Mouse (Mus musculus) NIH3T3 (cell line): ENCODE results near the gene Auts2.
"Not testable (repeated sequence)": the region's sequence is repeated elsewhere in the genome, so short reads cannot be mapped to it uniquely, and the experiment has no call there.

Experiments
- DNase-seq: peaks from one replicate; pipeline ENCODE4 v3.0.0-alpha.2; 2012; ENCODE audit warnings: low read depth

The Auts2 gene

DNA sequence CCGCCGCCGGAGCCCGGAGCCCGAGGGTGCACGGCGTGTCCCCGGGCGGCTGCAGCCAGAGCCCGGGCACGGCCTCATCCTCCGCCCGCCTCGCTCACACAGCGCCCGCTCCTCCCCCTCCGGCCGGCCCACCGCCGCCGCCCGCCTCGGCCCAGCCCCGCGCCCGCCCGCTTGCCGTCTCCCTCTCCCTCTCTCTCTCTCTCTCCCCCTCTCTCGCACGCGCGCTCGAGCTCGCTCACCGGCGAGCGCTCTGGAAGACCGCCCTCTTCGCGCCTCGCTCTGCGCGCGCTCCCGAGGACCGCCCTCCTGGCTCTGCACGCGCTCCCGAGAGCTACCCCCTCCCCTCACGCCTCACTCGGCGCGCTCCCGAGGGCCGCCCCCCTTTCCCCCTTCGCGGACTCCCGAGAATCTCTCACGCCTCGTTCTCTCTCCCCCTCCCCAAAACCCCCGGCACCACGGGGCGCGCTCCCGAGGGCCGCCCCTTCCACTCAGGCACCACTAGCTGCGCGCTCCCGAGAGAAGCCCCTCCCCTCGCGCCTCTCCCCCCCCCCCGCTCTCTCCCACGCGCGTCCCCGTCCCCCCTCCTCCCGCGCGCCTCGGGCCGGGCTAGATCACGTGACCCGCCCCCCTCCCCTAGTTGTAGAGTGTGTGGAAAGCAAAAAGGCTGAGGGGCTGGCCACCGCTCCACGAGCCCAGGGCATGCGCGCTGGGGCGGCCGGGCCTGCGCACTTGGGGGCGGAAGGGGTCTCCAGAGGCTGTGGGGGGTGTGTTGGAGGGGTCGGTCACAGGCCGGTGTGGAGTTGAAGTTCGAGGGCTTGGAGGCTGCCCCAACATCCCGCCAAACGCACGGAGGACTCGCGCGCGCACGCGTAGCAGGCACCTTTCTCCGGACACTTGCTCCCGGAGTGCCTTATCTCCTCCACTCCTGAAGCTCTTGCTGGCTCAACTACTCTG is at the start of gene Auts2:
Gene Auts2 (minus strand): TSS at position 227 of the 954 bp plus-strand sequence.
- DNase-seq: peak; percentile 47

DNA sequence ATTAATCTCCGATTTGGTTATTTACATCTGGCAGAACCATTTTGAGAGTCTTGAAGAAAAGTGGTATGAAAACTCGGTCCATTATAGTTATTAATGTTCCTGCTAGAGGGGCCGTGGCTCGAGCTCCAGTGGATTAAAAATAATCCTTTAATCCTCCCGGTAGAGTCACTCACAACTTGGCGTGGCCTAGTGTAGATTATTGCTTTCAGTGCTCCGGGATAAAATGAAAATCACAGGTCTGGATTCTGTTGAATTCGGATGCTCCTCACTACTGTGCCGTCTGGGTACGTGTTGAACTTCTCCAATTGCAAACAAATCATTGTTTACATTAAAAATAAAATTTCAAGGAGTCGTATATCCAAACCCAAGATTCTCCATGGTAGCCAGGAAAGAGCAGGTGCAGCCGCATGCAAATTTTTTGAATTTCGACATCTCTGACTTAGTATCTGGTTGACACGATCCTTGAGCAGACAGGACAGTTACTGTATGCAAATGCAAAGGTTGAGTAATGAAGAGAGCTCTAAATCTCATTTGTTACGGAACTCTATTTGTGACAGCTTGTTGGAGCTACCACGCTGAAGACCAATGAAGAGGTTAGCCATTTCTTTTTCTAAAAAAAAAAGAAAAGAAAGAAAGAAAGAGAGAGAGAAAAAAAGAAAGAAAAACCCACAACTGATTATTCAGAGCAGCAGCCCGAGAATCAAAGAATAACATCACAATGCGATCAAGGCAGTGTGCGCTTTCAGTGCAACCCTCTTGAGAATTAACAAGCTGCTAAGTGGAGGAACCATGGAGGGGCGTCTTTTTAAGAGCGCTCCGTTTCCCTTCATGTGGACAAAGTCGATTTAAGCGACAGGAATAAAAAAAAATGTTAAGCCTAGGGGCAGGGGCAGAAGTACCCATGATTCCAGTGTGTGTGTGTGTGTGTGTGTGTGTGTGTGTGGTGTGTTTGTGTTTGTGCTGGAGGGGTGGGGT is 48.9 kb upstream of the Auts2 start:
- DNase-seq: no peak

DNA sequence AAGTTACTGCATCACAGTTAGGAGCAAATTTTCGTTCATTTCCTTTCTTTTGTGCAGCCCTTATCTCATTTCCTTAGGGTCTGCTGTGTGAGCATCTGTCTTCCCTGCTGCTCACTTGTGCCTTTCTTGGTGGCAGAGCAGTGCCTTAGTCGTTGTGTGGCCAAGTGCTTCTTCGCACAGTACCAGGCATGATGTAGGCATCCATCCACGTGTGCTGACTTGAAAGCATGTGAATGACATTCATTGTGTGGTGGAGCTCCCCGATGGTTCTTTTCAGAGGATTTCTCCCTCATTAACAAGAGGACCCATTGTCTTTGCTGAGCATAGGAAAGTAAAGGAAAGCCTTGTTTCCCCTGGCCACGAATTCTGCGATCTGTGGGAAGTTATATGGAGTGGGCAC is 36.6 kb upstream of the Auts2 start:
- no peak for DNase-seq

DNA sequence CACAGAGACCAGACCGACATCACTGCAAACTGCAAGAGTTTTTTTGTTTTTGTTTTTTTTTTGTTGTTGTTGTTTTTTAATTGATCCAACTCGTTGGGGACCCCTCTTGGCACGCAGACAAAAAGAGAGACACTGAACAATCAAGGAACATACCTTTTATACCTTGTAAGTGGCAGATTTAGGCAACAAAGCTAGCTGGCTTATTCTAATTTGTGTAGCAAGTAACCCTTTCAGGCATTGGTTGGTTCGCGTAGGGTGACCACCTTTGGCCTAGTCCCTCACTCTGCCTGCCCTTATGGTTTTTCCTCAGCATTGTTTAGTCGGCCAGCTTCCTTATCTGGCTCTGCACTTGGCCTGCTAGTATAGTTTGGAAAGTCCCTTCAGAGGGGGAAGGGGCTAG is 17.6 kb upstream of the Auts2 start:
- not testable (repeated sequence) for DNase-seq

GRCm38 (mm10) chr5:132545761-132546160 is 2.6 kb upstream of the Auts2 start:
- no peak for DNase-seq

- no peak for DNase-seq
Measured at GRCm38 (mm10) chr5:132544176-132544995, 1.2 kb upstream of the Auts2 start.

GRCm38 (mm10) chr5:132542381-132543020 is 643 bp downstream of the Auts2 start:
- no peak for DNase-seq

GRCm38 (mm10) chr5:132541951-132542350 is 1.2 kb downstream of the Auts2 start:
- DNase-seq: no peak

DNA sequence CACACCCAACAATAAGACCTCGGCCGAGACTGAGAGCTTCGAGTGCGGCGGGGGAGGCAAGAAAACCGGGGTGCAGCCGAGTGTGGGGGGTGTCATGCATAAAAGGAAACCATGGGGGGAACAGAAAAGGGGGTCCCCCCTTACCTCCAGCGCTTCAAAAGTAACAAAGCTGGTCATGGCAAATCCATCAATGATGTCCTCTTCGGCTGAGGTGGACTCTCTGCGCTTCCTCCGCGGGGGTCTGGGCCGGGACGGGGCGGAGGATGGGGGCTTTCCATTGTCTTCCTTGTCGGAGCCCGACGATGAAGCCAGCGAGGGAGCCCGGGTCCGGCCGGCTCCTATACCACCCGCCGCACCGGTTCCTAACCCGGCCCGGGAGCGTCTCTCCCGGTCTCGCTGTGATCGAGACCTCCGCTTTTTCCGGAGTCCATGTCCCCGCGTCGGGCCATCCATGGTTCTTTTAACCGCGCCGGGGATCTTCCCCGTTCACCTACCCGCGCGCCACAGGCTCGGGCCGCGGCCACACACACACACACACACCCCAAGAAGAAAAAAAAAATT is 1.7 kb downstream of the Auts2 start:
- peak; percentile 4 for DNase-seq

DNA sequence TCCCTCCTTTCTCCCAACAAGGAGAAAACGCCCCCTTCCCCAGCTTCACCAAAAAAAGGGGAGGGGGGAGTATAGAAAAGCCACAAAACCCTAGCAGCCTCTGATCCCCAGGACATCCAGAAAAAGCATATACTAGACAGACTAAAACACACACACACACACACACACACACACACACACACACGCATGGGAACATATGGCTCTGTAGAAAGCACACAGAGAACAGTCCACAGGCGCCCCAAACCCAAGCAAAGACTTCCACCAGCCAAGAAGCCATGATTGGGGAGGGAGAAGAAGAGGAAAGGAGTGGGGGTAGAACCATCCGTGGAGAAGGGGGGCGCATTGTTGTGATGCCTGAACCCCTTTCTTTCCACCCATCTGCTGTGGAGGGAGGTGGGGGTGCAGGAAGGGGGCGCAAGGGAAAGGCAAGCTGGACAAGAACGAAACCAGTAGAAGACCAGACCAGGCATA is 2.3 kb downstream of the Auts2 start:
- DNase-seq: no peak

- no peak for DNase-seq
Measured at GRCm38 (mm10) chr5:132537475-132537874, 5.7 kb downstream of the Auts2 start.

DNA sequence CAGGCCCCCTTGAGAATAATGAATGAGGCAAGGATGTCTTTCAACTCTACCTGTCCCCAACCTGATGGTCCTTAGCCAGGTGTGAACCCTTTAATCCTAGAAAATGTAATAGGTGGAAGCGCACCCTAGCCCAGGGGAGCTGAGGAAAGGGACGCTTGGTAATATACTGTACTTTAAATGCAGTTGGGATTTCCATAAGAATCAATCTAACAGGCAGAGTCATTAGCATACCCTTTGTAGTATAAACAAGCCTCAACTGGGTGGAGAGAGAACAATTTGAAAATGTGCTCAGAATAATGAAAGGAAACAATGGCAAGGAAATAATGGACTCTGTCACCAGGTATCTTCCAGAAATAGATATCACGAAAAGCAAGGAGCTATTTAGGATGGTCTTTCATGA is 16.7 kb downstream of the Auts2 start:
- DNase-seq: no peak

DNA sequence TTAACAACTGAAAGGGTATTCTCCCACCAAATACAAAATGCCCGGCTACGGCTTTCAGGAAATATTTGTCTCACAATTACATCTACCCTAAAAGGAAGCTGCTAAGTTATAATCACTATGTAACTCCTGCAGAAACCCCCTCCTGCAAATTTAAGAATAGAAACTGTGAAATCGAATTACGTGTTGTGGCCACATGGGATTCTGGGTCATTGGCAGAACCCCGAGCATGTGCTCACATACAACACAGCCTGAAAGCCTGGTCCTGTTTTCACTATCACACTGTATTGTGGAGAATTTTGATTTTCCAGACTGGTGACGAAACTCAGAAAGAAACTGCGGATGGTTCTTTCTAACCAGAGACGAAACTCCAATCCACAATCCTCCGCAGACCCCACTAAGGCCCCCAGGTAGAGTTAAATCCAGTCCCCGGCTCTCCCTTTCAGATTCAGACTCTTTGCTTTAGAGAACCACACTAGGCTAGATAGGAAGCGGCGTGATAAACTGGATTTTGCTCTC is 21.7 kb downstream of the Auts2 start:
- DNase-seq: no peak

DNA sequence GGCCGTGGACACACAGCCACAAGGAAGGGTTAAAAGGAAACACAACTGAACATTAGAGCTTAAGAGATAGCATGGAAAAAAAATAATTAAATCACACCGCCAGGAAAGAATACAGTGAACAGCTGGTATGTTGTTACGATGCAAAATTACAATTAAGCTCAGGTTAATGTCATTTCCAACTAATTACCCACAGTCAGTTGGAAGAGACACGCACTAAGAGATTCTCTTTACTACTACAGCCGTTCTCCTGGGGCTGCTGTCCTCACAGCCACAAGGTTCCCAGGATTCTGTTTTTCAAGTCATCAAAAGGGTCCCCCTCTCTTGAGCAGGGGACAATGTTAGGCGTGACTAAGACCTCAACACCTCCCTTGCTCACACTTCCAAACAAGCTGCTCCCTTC is 25.3 kb downstream of the Auts2 start:
- no peak for DNase-seq

- no peak for DNase-seq
Measured at GRCm38 (mm10) chr5:132514521-132514920, 28.6 kb downstream of the Auts2 start.

DNA sequence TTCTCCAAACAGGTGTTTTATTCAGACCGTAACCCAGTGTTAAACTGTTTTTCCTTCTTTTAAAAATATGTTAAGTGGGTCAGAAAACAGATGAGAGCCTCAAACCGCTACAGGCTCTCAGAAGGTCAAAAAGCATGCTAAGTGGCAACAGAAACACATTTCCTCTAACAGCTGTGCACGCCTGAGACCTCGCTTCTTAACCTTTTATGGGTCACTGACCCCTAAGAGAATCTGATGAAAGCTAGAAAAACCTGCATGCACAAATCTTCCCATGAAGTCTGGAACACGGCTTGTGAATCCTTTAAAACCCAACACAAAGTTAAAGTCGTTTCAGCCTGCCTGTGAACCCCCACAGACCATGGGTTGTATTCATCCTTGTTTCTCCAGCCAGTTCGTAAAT is 29.9 kb downstream of the Auts2 start:
- DNase-seq: no peak

GRCm38 (mm10) chr5:132509464-132509885 is 33.7 kb downstream of the Auts2 start:
- peak; percentile 2 for DNase-seq

DNA sequence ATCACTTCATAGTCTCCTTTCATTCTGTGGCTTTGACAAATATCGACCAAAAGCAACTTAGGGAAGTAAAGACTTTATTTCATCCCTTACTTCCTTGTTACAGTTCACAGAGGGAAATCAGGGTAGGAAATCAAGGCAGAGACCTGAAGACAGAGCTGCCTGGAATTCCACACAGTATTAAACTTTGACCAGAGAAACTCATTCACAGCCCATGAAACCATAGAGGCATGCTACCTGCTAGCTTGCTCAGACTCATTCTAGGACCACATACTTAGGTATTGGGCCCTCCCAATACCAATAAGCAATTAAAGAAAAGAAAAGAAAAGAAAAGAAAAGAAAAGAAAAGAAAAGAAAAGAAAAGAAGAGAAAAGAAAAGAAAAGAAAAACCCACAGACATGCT is 38.3 kb downstream of the Auts2 start:
- no peak for DNase-seq

DNA sequence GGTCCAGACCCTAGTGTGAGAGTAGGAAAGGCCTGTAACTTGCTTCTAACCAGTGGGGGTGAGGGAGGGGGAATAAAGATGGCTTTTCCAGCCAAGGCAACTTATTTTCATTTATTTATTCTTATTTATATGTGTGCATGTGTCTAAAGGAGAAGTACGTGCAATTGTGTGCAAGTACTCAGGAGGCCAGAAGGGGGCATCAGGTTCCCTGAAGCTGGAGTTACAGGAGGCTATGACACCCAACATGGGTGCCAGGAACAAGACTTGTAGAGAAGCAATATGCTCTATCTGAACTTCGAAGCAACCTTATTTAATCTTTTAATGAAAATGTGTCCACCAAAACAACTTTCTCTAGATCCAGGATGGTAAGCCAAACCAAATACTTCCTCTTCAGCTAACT is 39.7 kb downstream of the Auts2 start:
- no peak for DNase-seq

- DNase-seq: no peak
Measured at GRCm38 (mm10) chr5:132502036-132502435, 41.1 kb downstream of the Auts2 start.
